Comparison of ENCODE assay signal across 9 mouse cellular contexts in the genomic region with DNA sequence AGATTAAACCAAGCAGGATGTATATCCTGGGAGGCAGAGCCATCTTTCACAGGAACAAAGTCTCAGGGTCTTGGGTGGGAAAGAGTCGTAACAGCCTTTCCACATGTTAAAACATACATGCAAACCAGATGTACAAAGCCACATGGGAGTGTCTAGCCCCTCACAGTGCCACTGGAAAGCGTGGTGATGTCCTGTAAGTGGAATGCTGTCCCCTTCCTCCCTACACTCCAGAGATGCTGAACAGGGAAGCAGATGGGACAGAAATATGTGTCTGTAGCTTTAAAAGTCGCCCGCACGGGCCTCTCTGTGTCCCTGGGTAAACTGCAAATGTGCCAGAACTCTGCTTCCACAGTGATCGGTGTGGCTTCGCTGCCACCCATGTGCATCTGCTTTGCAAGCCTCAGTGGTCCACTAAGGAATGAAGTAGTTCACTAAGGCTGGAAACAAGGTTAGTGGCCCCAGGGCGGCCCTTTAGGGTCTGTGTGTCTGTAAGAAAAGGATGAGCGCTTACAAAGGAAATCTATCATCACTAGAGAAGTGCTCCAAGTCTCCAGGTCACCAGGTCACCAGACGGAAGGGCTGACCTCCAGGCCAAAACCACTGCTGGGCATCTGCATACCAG. TPM values are rescaled to one million over a fixed set of nuclear protein-coding genes. Genes with fewer than 3 reads are reported as not detected.
DNase-seq lines count a peak whose midpoint lies in the region; ATAC-seq lines count a peak whose summit lies in the region.
"Had no signal": no experiment of that assay in that cellular context is flagged by ENCODE, and none has a peak within 500 bp of the region (broad histone marks: within the 10 kb centered on the region; RNA-seq: fewer than 3 reads in every experiment).

No protein-coding gene starts in this region.

- H3K4me1 ChIP-seq in hindbrain, embryonic 11.5 days (replicated peaks; ENCODE audit: control insufficient read depth, insufficient read depth, low read length) = peaks cover 3% of the 10 kb centered on the region
- H3K4me1 ChIP-seq in hindbrain, embryonic 14.5 days (replicated peaks; ENCODE audit: control insufficient read depth, insufficient read depth, low read length) = no peaks in the 10 kb centered on the region; the same call in 1 of the 2 replicates
- peaks cover 12% of the 10 kb centered on the region for H3K4me1 ChIP-seq in forebrain, embryonic 15.5 days
- H3K4me1 ChIP-seq in neural tube, embryonic 13.5 days (replicated peaks) = peaks cover 18% of the 10 kb centered on the region

- H3K4me2 ChIP-seq in hindbrain, embryonic 11.5 days (replicated peaks; ENCODE audit: low read depth, low read length) = no peak overlapping the region
- no peak overlapping the region; the same call in 1 of the 2 replicates for H3K4me2 ChIP-seq in hindbrain, embryonic 14.5 days (replicated peaks)
- no peak overlapping the region for H3K4me2 ChIP-seq in forebrain, embryonic 15.5 days (replicated peaks)
- H3K4me2 ChIP-seq in neural tube, embryonic 13.5 days = peak overlapping the region; percentile 18

- H3K27me3 ChIP-seq in hindbrain, embryonic 11.5 days (ENCODE audit: control insufficient read depth, insufficient read depth, low read length) = no peaks in the 10 kb centered on the region
- no peaks in the 10 kb centered on the region for H3K27me3 ChIP-seq in hindbrain, embryonic 14.5 days (ENCODE audit: control insufficient read depth, insufficient read depth, low read length)
- no peaks in the 10 kb centered on the region for H3K27me3 ChIP-seq in forebrain, embryonic 15.5 days
- no peaks in the 10 kb centered on the region for H3K27me3 ChIP-seq in neural tube, embryonic 13.5 days

- no peak overlapping the region for H3K9ac ChIP-seq in hindbrain, embryonic 11.5 days (ENCODE audit: low read depth, low read length)
- H3K9ac ChIP-seq in hindbrain, embryonic 14.5 days = no peak overlapping the region
- H3K9ac ChIP-seq in forebrain, embryonic 15.5 days (replicated peaks) = no peak overlapping the region
- 0 out of 2 replicates have a peak overlapping the region, but pooled peaks have one; percentile 13 for H3K9ac ChIP-seq in neural tube, embryonic 13.5 days

- no peak for ATAC-seq in hindbrain, embryonic 11.5 days (ENCODE audit: low FRiP score)
- no peak for ATAC-seq in hindbrain, embryonic 14.5 days (ENCODE audit: low FRiP score)
- ATAC-seq in forebrain, embryonic 15.5 days (replicated peaks) = peak; percentile 5; the same call in 1 of the 2 replicates
- ATAC-seq in neural tube, embryonic 13.5 days (ENCODE audit: low read depth) = 0 out of 2 replicates have a peak, but pooled peaks have one; percentile 25

- WGBS in hindbrain, embryonic 11.5 days = 21% methylated on average over 10 of the region's 10 CpGs
- 28% methylated on average over 10 of the region's 10 CpGs for WGBS in hindbrain, embryonic 14.5 days
- 43% methylated on average over 10 of the region's 10 CpGs for WGBS in forebrain, embryonic 15.5 days
- WGBS in neural tube, embryonic 13.5 days = 16% methylated on average over 10 of the region's 10 CpGs

- intact Hi-C loops in left cerebral cortex, postnatal 36 days (cut with DNase I) = no loop called here

- H3K4me3 ChIP-seq in hindbrain, embryonic 11.5 days (ENCODE audit: low read depth, low read length) = no peak overlapping the region
- no peak overlapping the region for H3K4me3 ChIP-seq in hindbrain, embryonic 14.5 days (replicated peaks; ENCODE audit: low read length)
- no peak overlapping the region for H3K4me3 ChIP-seq in forebrain, embryonic 15.5 days
- no peak overlapping the region for H3K4me3 ChIP-seq in neural tube, embryonic 13.5 days

- DNase-seq in hindbrain, embryonic 11.5 days (ENCODE audit: low spot score) = peak; percentile 25
- no peak for DNase-seq in hindbrain, embryonic 14.5 days (ENCODE audit: low spot score)
- peak; percentile 27 for DNase-seq in adrenal gland, postnatal 25 days
- DNase-seq in cerebellum, postnatal 36 days = no peak
- DNase-seq in left cerebral cortex, postnatal 36 days (ENCODE audit: low spot score in 2 of 2) = no peak
- DNase-seq in layer of hippocampus, adult 9-11 months = no peak
- DNase-seq: liver had no signal

- no peak overlapping the region for H3K27ac ChIP-seq in hindbrain, embryonic 11.5 days (ENCODE audit: low read depth, low read length)
- H3K27ac ChIP-seq in hindbrain, embryonic 14.5 days = no peak overlapping the region
- peak overlapping the region; percentile 32; the same call in 1 of the 2 replicates for H3K27ac ChIP-seq in forebrain, embryonic 15.5 days (replicated peaks)
- H3K27ac ChIP-seq in neural tube, embryonic 13.5 days (replicated peaks) = peak overlapping the region; percentile 14; the same call in 1 of the 2 replicates

- H3K9me3 ChIP-seq in hindbrain, embryonic 11.5 days (ENCODE audit: control insufficient read depth, low read length) = no peaks in the 10 kb centered on the region
- H3K9me3 ChIP-seq in hindbrain, embryonic 14.5 days (ENCODE audit: control insufficient read depth, low read length) = no peaks in the 10 kb centered on the region
- H3K9me3 ChIP-seq in forebrain, embryonic 15.5 days = no peaks in the 10 kb centered on the region
- H3K9me3 ChIP-seq in neural tube, embryonic 13.5 days = no peaks in the 10 kb centered on the region

- H3K36me3 ChIP-seq in hindbrain, embryonic 11.5 days (ENCODE audit: control insufficient read depth, insufficient read depth, low read length) = no peaks in the 10 kb centered on the region
- peaks cover 55% of the 10 kb centered on the region for H3K36me3 ChIP-seq in hindbrain, embryonic 14.5 days (replicated peaks; ENCODE audit: control insufficient read depth, insufficient read depth)
- H3K36me3 ChIP-seq in forebrain, embryonic 15.5 days = peaks cover 36% of the 10 kb centered on the region
- peaks cover 58% of the 10 kb centered on the region for H3K36me3 ChIP-seq in neural tube, embryonic 13.5 days

RNA-seq across cellular contexts. Expression of gene Panx1, which starts 41.5 kb away (rescaled TPM):
- polyA plus RNA-seq in hindbrain, embryonic 11.5 days (2014; fragmentation: Nextera tagmentation; extraction: Ambion mirVana) = 113 and 129 TPM in 2 replicates
- 197 and 225 TPM in 2 replicates for polyA plus RNA-seq in hindbrain, embryonic 14.5 days (2014; fragmentation: Nextera tagmentation; extraction: Ambion mirVana)
- total RNA-seq in adrenal gland, postnatal 25 days (2021) = 8.6 and 14.9 TPM in 2 replicates
- 150 and 151 TPM in 2 replicates for polyA plus RNA-seq in forebrain, embryonic 15.5 days (2015; fragmentation: Nextera tagmentation; extraction: Ambion mirVana)
- polyA plus RNA-seq in neural tube, embryonic 13.5 days (2015; fragmentation: Nextera tagmentation; extraction: Ambion mirVana) = 139 and 157 TPM in 2 replicates
- total RNA-seq in left cerebral cortex, postnatal 36 days (2021) = 10 to 100 TPM; 27.0 to 30.3 TPM

Comparison
In these comparisons a context has a peak if more than half of its experiments do, and no peak if none do; other contexts are left out.
1. DNase-seq: peak in hindbrain, embryonic 11.5 days (single experiment) and adrenal gland, postnatal 25 days (single experiment); none in hindbrain, embryonic 14.5 days (single experiment), cerebellum, postnatal 36 days (0 of 2), left cerebral cortex, postnatal 36 days (0 of 2) and layer of hippocampus, adult 9-11 months (single experiment).
2. ATAC-seq: peak in forebrain, embryonic 15.5 days (single experiment) and neural tube, embryonic 13.5 days (single experiment); none in hindbrain, embryonic 11.5 days (single experiment) and hindbrain, embryonic 14.5 days (single experiment).
3. H3K27ac ChIP-seq: peak in forebrain, embryonic 15.5 days (single experiment) and neural tube, embryonic 13.5 days (single experiment); none in hindbrain, embryonic 11.5 days (single experiment) and hindbrain, embryonic 14.5 days (single experiment).